ENCODE assay signal across 8 mouse cellular contexts in genomic region chr16:22264232-22264961, GRCm38 (mm10). TPM values are rescaled to one million over a fixed set of nuclear protein-coding genes. Genes with fewer than 3 reads are reported as not detected.
DNase-seq lines count a peak whose midpoint lies in the region; ATAC-seq and TF ChIP-seq lines count a peak whose summit lies in the region.

No protein-coding gene starts in this region.

- no peaks in the 10 kb centered on the region for H3K27me3 ChIP-seq in embryonic facial prominence, embryonic 14.5 days (replicated peaks; ENCODE audit: control insufficient read depth, insufficient read depth, low read length)
- H3K27me3 ChIP-seq in lung, embryonic 16.5 days (ENCODE audit: control insufficient read depth, insufficient read depth, low read depth, low read length), result no peaks in the 10 kb centered on the region
- no peaks in the 10 kb centered on the region for H3K27me3 ChIP-seq in spleen, adult 2 months (ENCODE audit: control insufficient read depth, insufficient read depth, low read length)

- H3K27ac ChIP-seq in embryonic facial prominence, embryonic 14.5 days (replicated peaks; ENCODE audit: low read depth, low read length), result peak overlapping the region; percentile 98
- peak overlapping the region; percentile 97 for H3K27ac ChIP-seq in lung, embryonic 16.5 days (ENCODE audit: low read length)
- H3K27ac ChIP-seq in spleen, adult 2 months (ENCODE audit: insufficient read depth, low read length), result peak overlapping the region; percentile 92

- no peak for TF ChIP-seq POLR2A in spleen, adult 2 months (IDR thresholded peaks at IDR 0.05; ENCODE audit: low read depth, low read length)

- H3K4me1 ChIP-seq in embryonic facial prominence, embryonic 14.5 days (ENCODE audit: control insufficient read depth, insufficient read depth, low read length), result peaks cover 18% of the 10 kb centered on the region
- H3K4me1 ChIP-seq in lung, embryonic 16.5 days (replicated peaks; ENCODE audit: control insufficient read depth, insufficient read depth, low read length), result peaks cover 21% of the 10 kb centered on the region
- peaks cover 11% of the 10 kb centered on the region for H3K4me1 ChIP-seq in spleen, adult 2 months (ENCODE audit: control insufficient read depth, insufficient read depth, insufficient read length)

- H3K4me3 ChIP-seq in embryonic facial prominence, embryonic 14.5 days (ENCODE audit: low read depth, low read length), result peak overlapping the region; percentile 64
- peak overlapping the region; percentile 83 for H3K4me3 ChIP-seq in lung, embryonic 16.5 days (ENCODE audit: low read length)
- H3K4me3 ChIP-seq in spleen, adult 2 months (ENCODE audit: extremely low read depth, insufficient read depth, insufficient read length), result peak overlapping the region; percentile 72

- H3K9me3 ChIP-seq in embryonic facial prominence, embryonic 14.5 days (ENCODE audit: control insufficient read depth, low read length), result no peaks in the 10 kb centered on the region
- no peaks in the 10 kb centered on the region for H3K9me3 ChIP-seq in lung, embryonic 16.5 days (ENCODE audit: control insufficient read depth, low read length)

- DNase-seq in 3T3-L1 (ENCODE audit: low read depth, low spot score), result peak; percentile 55
- peak; percentile 70 for DNase-seq in CD4-positive, CD25-positive, alpha-beta regulatory T cell, adult 2 months (ENCODE audit: low read depth, low spot score)
- peak; percentile 45 for DNase-seq in embryonic facial prominence, embryonic 14.5 days (ENCODE audit: low spot score)
- DNase-seq in kidney, adult 9 months, result peak; percentile 52
- peak; percentile 41 to 52 for DNase-seq in spleen, adult 2 months (ENCODE audit: low read depth in 1 of 2, low spot score in 2 of 2)
- DNase-seq in ovary, postnatal 10 days (ENCODE audit: low spot score), result no peak
- DNase-seq in layer of hippocampus, adult 11-12 months (ENCODE audit: low spot score), result no peak

- peak overlapping the region; percentile 66 for H3K4me2 ChIP-seq in embryonic facial prominence, embryonic 14.5 days (ENCODE audit: low read depth, low read length)
- peak overlapping the region; percentile 86 for H3K4me2 ChIP-seq in lung, embryonic 16.5 days (ENCODE audit: low read depth, low read length)

- peak overlapping the region; percentile 99 for H3K9ac ChIP-seq in embryonic facial prominence, embryonic 14.5 days (ENCODE audit: low read depth, low read length)
- peak overlapping the region; percentile 94 for H3K9ac ChIP-seq in lung, embryonic 16.5 days (ENCODE audit: low read length)

- ATAC-seq in embryonic facial prominence, embryonic 14.5 days (ENCODE audit: low read depth), result no peak
- no peak for ATAC-seq in lung, embryonic 16.5 days (ENCODE audit: low read depth)

- under 1% methylated on average over 16 of the region's 16 CpGs for WGBS in embryonic facial prominence, embryonic 14.5 days
- under 1% methylated on average over 16 of the region's 16 CpGs for WGBS in lung, embryonic 16.5 days
- 1% methylated on average over 16 of the region's 16 CpGs for WGBS in spleen, adult 2 months

- H3K36me3 ChIP-seq in embryonic facial prominence, embryonic 14.5 days (ENCODE audit: control insufficient read depth, insufficient read depth, low read length), result no peaks in the 10 kb centered on the region
- H3K36me3 ChIP-seq in lung, embryonic 16.5 days (ENCODE audit: control insufficient read depth, insufficient read depth, low read length), result no peaks in the 10 kb centered on the region
- no peaks in the 10 kb centered on the region for H3K36me3 ChIP-seq in spleen, adult 2 months (ENCODE audit: control insufficient read depth, insufficient read depth, low read length)

- TF ChIP-seq CTCF in spleen, adult 2 months (IDR thresholded peaks at IDR 0.05; ENCODE audit: extremely low read depth, insufficient read depth, insufficient read length, insufficient replicate concordance), result no peak

RNA-seq across cellular contexts. Expression of gene Tra2b, which starts 1.4 kb away (rescaled TPM):
- 266 and 290 TPM in 2 replicates for polyA plus RNA-seq in embryonic facial prominence, embryonic 14.5 days (2014; fragmentation: Nextera tagmentation; extraction: Ambion mirVana)
- 365 and 388 TPM in 2 replicates for polyA plus RNA-seq in lung, embryonic 16.5 days (2015; fragmentation: Nextera tagmentation; extraction: Ambion mirVana)
- 17.0 and 20.5 TPM in 2 replicates for polyA plus RNA-seq in spleen, adult 2 months (2012; rRNA removed)

Comparison
In these comparisons a context has a peak if more than half of its experiments do, and no peak if none do; other contexts are left out.
1. DNase-seq: peak in 3T3-L1 (single experiment), CD4-positive, CD25-positive, alpha-beta regulatory T cell, adult 2 months (single experiment), embryonic facial prominence, embryonic 14.5 days (single experiment), kidney, adult 9 months (single experiment) and spleen, adult 2 months (2 of 2); none in ovary, postnatal 10 days (single experiment) and layer of hippocampus, adult 11-12 months (single experiment).
2. RNA of gene Tra2b, which starts 1.4 kb away (polyA plus RNA-seq): 365 to 388 TPM in lung, embryonic 16.5 days and 266 to 290 TPM in embryonic facial prominence, embryonic 14.5 days; 17.0 to 20.5 TPM in spleen, adult 2 months; every median in the first group is over 10 times any median in the second.
3. Peak in every context shown above with its lines, with median percentiles within 50 percentile points of each other: H3K27ac ChIP-seq and H3K4me3 ChIP-seq.